Mouse (Mus musculus) midbrain, embryonic 16.5 days (tissue): ENCODE data around the gene Gm20431. TPM values are rescaled to one million over a fixed set of nuclear protein-coding genes. Genes with fewer than 3 reads are reported as not detected.

Experiments
- ATAC-seq: fragments of 200-750 bp; cut with Nextera tagmentation; 2 replicates; pipeline ENCODE4 v1.8.0; 2017; ENCODE audit warnings: moderate TSS enrichment
- H3K27ac ChIP-seq: fragments of 300-500 bp; sonication (generic); 2 replicates; pipeline ENCODE4 v1.5.1; 2014; ENCODE audit warnings: mild to moderate bottlenecking, low read length, mixed read lengths
- H3K27me3 ChIP-seq: fragments of 300-500 bp; sonication (generic); 2 replicates; pipeline ENCODE4 v1.6.1; 2014; ENCODE audit warnings: low read depth, low read length, mixed read lengths; ENCODE audit not compliant: control insufficient read depth, insufficient read depth
- H3K36me3 ChIP-seq: fragments of 300-500 bp; sonication (generic); 2 replicates; pipeline ENCODE4 v1.6.1; 2014; ENCODE audit warnings: mild to moderate bottlenecking, low read length, moderate library complexity, mixed read lengths; ENCODE audit not compliant: control insufficient read depth, insufficient read depth
- H3K4me1 ChIP-seq: fragments of 300-500 bp; sonication (generic); 2 replicates; pipeline ENCODE4 v1.6.1; 2014; ENCODE audit warnings: mild to moderate bottlenecking, low read length, mixed read lengths; ENCODE audit not compliant: control insufficient read depth, insufficient read depth
- H3K4me2 ChIP-seq: fragments of 300-500 bp; sonication (generic); 2 replicates; pipeline ENCODE4 v1.6.1; 2014; ENCODE audit warnings: mild to moderate bottlenecking, low read length, mixed read lengths
- H3K4me3 ChIP-seq: fragments of 300-500 bp; sonication (generic); 2 replicates; pipeline ENCODE4 v1.5.1; 2014; ENCODE audit warnings: low read depth, mild to moderate bottlenecking, low read length, moderate library complexity, mixed read lengths
- H3K9ac ChIP-seq: fragments of 300-500 bp; sonication (generic); 2 replicates; pipeline ENCODE4 v1.6.1; 2014; ENCODE audit warnings: low read depth, low read length, mixed read lengths
- H3K9me3 ChIP-seq: fragments of 300-500 bp; sonication (generic); replicated peaks from 2 replicates; pipeline ENCODE4 v1.6.1; 2014; ENCODE audit warnings: mild to moderate bottlenecking, low read length, mixed read lengths; ENCODE audit not compliant: control insufficient read depth, poor library complexity, severe bottlenecking
- WGBS: fragments of 180-500 bp; shearing (Covaris S2); extraction: QIAGEN DNeasy Blood & Tissue Kit; methylation state at CpG from one replicate; pipeline ENCODE4 v1.1.7; 2014; 5-methylcytosine and 5-hydroxymethylcytosine counted together
- polyA plus RNA-seq: library from polyadenylated mRNA; unstranded; fragments of >200 nt; fragmentation: Nextera tagmentation; extraction: Ambion mirVana; gene quantifications from 2 replicates; pipeline ENCODE4 v1.2.1, GENCODE M21; 2015

Gm20431 gene
- polyA plus RNA-seq, 1 experiment from 2014 or later = 9.2 TPM

GRCm38 (mm10) chr2:167700018-167700417 lies 38.7 kb upstream of the Gm20431 start:
- no peaks in the 10 kb centered on the region for H3K9me3 ChIP-seq
- no peak overlapping the region for H3K4me3 ChIP-seq
- H3K27ac ChIP-seq = no peak overlapping the region
- ATAC-seq = no peak
- H3K4me1 ChIP-seq = no peaks in the 10 kb centered on the region
- no peak overlapping the region for H3K9ac ChIP-seq
- H3K4me2 ChIP-seq = no peak overlapping the region
- WGBS = 81% methylated on average over 5 of the region's 5 CpGs
- H3K36me3 ChIP-seq = no peaks in the 10 kb centered on the region
- no peaks in the 10 kb centered on the region for H3K27me3 ChIP-seq

GRCm38 (mm10) chr2:167697902-167698301 lies 36.6 kb upstream of the Gm20431 start:
- WGBS = 75% methylated on average over 5 of the region's 5 CpGs

DNA sequence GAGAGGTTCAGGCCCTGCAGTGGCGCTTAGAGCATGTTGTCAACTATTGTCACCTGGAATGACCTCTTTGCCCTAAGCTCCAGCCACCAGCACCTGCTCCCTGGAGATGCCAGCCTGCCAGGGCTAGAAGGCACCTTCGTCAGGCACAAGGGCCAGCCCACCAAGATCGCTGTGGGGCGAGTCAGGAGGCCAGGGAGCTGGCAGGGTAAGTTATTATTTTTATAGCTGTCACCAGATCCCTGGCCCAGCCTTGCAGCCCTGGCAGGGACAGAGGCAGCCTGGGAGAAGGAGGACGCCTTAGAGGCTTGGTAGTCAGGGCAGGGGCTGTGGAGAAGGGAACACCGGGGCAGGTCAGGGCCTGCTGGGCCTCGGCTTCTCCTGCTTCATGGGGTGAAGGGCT lies 34.8 kb upstream of the Gm20431 start:
- no peak for ATAC-seq
- H3K9ac ChIP-seq = no peak overlapping the region; the same call in 1 of the 2 replicates
- no peaks in the 10 kb centered on the region for H3K9me3 ChIP-seq
- H3K4me2 ChIP-seq = no peak overlapping the region
- no peaks in the 10 kb centered on the region for H3K36me3 ChIP-seq
- no peaks in the 10 kb centered on the region for H3K4me1 ChIP-seq
- peaks cover 15% of the 10 kb centered on the region for H3K27me3 ChIP-seq
- no peak overlapping the region for H3K4me3 ChIP-seq
- no peak overlapping the region for H3K27ac ChIP-seq
- WGBS = 92% methylated on average over 7 of the region's 7 CpGs

More at GRCm38 (mm10) chr2:167697902-167698301, 36.6 kb upstream of the Gm20431 start:
- no peak for ATAC-seq
- H3K4me1 ChIP-seq = no peaks in the 10 kb centered on the region
- H3K27ac ChIP-seq = no peak overlapping the region
- H3K4me3 ChIP-seq = no peak overlapping the region
- no peak overlapping the region for H3K4me2 ChIP-seq
- H3K27me3 ChIP-seq = no peaks in the 10 kb centered on the region; the same call in 1 of the 2 replicates
- no peaks in the 10 kb centered on the region for H3K36me3 ChIP-seq
- H3K9ac ChIP-seq = no peak overlapping the region
- H3K9me3 ChIP-seq = no peaks in the 10 kb centered on the region

DNA sequence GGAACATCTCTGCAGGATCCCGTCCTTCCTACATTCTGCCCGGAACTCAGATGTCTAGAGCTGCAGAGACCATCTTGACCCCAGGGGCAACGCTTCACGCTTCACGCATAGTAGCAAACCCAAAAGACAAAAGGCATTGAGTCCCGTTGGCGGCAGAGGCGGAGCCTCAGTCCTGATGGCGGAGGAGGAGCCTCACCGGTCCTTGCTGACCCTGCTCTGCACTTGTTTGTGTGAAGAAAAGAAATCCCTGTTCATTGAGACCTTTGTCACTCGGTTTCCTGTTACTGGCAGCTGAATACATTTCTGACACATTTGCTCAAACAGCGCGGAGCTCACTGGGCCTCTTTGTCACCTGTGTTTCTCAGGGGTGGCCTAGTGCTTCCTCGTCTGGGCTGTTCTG lies 34.2 kb upstream of the Gm20431 start:
- H3K9me3 ChIP-seq = no peaks in the 10 kb centered on the region
- no peak overlapping the region for H3K4me3 ChIP-seq
- ATAC-seq = no peak
- no peaks in the 10 kb centered on the region for H3K36me3 ChIP-seq
- H3K9ac ChIP-seq = no peak overlapping the region
- no peak overlapping the region for H3K4me2 ChIP-seq
- H3K27me3 ChIP-seq = peaks cover 22% of the 10 kb centered on the region
- no peaks in the 10 kb centered on the region for H3K4me1 ChIP-seq
- no peak overlapping the region for H3K27ac ChIP-seq
- WGBS = 74% methylated on average over 14 of the region's 14 CpGs

GRCm38 (mm10) chr2:167694963-167695362 lies 33.7 kb upstream of the Gm20431 start:
- Histone ChIP-seq H3K4me2 (no peak overlapping the region), H3K9me3 (no peaks in the 10 kb centered on the region), H3K9ac (no peak overlapping the region), H3K27ac (no peak overlapping the region), H3K4me3 (no peak overlapping the region), H3K36me3 (no peaks in the 10 kb centered on the region), H3K27me3 (peaks cover 24% of the 10 kb centered on the region), H3K4me1 (0 out of 2 replicates have a peak, but pooled peaks cover under 1% of the 10 kb centered on the region)
- no peak for ATAC-seq
- WGBS = 95% methylated on average over 7 of the region's 7 CpGs

DNA sequence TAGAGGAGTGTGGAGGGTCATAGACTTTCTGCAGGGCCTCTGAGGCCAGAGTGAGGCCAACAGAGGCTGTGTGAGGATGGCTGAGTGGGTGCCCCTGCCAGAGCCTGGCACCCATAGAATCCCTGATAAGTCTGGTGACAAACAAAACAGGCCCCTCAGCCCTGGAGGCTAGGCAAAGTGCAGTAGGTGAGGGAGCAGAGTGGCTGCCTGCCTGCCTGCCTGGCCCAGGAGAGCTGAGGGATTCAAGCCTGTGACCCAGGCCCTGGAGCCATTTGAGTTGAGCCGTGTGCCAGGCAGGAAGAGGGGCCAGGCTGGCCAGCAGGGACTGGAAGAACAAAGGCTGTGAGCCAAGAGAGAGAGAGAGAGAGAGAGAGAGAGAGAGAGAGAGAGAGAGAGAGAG lies 32.9 kb upstream of the Gm20431 start:
- no peak overlapping the region for H3K4me3 ChIP-seq
- no peak overlapping the region for H3K27ac ChIP-seq
- H3K4me2 ChIP-seq = no peak overlapping the region
- no peaks in the 10 kb centered on the region for H3K36me3 ChIP-seq
- no peak for ATAC-seq
- 86% methylated on average over 1 of the region's 1 CpGs for WGBS
- H3K4me1 ChIP-seq = peaks cover 6% of the 10 kb centered on the region
- H3K27me3 ChIP-seq = peaks cover 31% of the 10 kb centered on the region
- no peak overlapping the region for H3K9ac ChIP-seq
- H3K9me3 ChIP-seq = no peaks in the 10 kb centered on the region

GRCm38 (mm10) chr2:167693540-167693939 lies 32.2 kb upstream of the Gm20431 start:
- no peaks in the 10 kb centered on the region for H3K36me3 ChIP-seq
- no peaks in the 10 kb centered on the region for H3K9me3 ChIP-seq
- H3K27ac ChIP-seq = no peak overlapping the region
- H3K9ac ChIP-seq = no peak overlapping the region
- H3K4me2 ChIP-seq = no peak overlapping the region
- WGBS = 95% methylated on average over 2 of the region's 2 CpGs
- H3K4me3 ChIP-seq = no peak overlapping the region
- H3K4me1 ChIP-seq = peaks cover 6% of the 10 kb centered on the region
- H3K27me3 ChIP-seq = peaks cover 34% of the 10 kb centered on the region
- no peak for ATAC-seq

DNA sequence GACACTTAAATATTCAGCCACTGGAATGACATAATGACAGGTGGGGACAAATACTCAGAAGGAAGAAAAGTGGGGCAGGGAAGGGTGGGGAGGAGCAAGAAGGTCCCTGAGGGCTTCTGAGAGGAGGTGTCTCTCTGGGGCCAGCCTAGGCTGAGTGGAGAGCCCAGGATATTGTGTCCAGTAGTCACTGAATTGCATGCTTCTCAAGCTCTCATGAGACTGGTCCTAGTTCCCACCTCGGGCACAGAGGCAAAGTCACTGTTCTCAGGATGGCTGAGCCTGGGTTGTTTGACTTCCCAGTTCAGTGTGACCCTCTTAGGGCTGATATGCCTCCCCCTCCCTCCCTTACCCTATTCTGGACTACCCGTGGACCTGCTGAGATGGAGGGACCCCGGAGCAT lies 31.5 kb upstream of the Gm20431 start:
- Histone ChIP-seq H3K4me2 (no peak overlapping the region), H3K27me3 (peaks cover 36% of the 10 kb centered on the region), H3K4me3 (no peak overlapping the region), H3K27ac (no peak overlapping the region), H3K36me3 (no peaks in the 10 kb centered on the region), H3K9ac (no peak overlapping the region), H3K9me3 (no peaks in the 10 kb centered on the region), H3K4me1 (peaks cover 11% of the 10 kb centered on the region)
- no peak for ATAC-seq
- 67% methylated on average over 3 of the region's 3 CpGs for WGBS

GRCm38 (mm10) chr2:167691871-167692661 lies 30.8 kb upstream of the Gm20431 start:
- Histone ChIP-seq H3K36me3 (no peaks in the 10 kb centered on the region), H3K4me2 (no peak overlapping the region), H3K9me3 (no peaks in the 10 kb centered on the region), H3K4me3 (no peak overlapping the region), H3K9ac (no peak overlapping the region), H3K27ac (no peak overlapping the region), H3K4me1 (peaks cover 11% of the 10 kb centered on the region), H3K27me3 (peaks cover 41% of the 10 kb centered on the region)
- WGBS = 86% methylated on average over 14 of the region's 14 CpGs
- ATAC-seq = no peak
